Mouse (Mus musculus): ENCODE results near the gene Zfp658. TPM values are rescaled to one million over a fixed set of nuclear protein-coding genes. Genes with fewer than 3 reads are reported as not detected.

Gene Zfp658
- polyA plus RNA-seq, 3 experiments from 2014 or later, result 2.8 to 4.3 (median 3.3) TPM

GRCm38 (mm10) chr7:43584790-43585189 lies 22.7 kb downstream of the Zfp658 start:
- no peak for ATAC-seq

GRCm38 (mm10) chr7:43601884-43602283 lies 39.8 kb downstream of the Zfp658 start:
- ATAC-seq, result no peak

- peak; percentile 48 for ATAC-seq
These were observed 45.1 kb downstream of the Zfp658 start, which contains the start of gene Zfp819 for GRCm38 (mm10) chr7:43606896-43607742. Gene Zfp819 (plus strand): TSS chr7:43607169.

GRCm38 (mm10) chr7:43607743-43608287 lies 45.8 kb downstream of the Zfp658 start:
- no peak for ATAC-seq

- no peak for ATAC-seq
These were observed 46.3 kb downstream of the Zfp658 start for GRCm38 (mm10) chr7:43608316-43608824.

- no peak for ATAC-seq
These were observed 51.9 kb downstream of the Zfp658 start for GRCm38 (mm10) chr7:43613816-43614551.

GRCm38 (mm10) chr7:43622927-43623326 lies 60.9 kb downstream of the Zfp658 start:
- no peak for ATAC-seq

GRCm38 (mm10) chr7:43623819-43624218 lies 61.8 kb downstream of the Zfp658 start:
- no peak for ATAC-seq

Other genes starting within 250 kb of the Zfp658 start
- gene Zfp715, start 249.0 kb upstream of the Zfp658 start, polyA plus RNA-seq (2017; shearing (Covaris generic)), result 10 to 100 TPM; 14.9 to 19.1 (median 18.7) TPM
- gene Siglecf, start 210.9 kb upstream of the Zfp658 start, polyA plus RNA-seq (2017; shearing (Covaris generic)), result not detected
- 1 to 10 TPM in 2 of 3 experiments, not detected in 1; 1.5 to 2.0 TPM for gene Siglecg, start 154.1 kb upstream of the Zfp658 start, polyA plus RNA-seq (2017; shearing (Covaris generic))
- not detected for gene Lim2, start 134.6 kb upstream of the Zfp658 start, polyA plus RNA-seq (2017; shearing (Covaris generic))
- 1,000 to 10,000 TPM in 1 of 3 experiments, 100 to 1,000 TPM in 2; 132 to 2,523 (median 190) TPM for gene Nkg7, start 125.2 kb upstream of the Zfp658 start, polyA plus RNA-seq (2017; shearing (Covaris generic))
- gene Cldnd2, start 121.5 kb upstream of the Zfp658 start, polyA plus RNA-seq (2017; shearing (Covaris generic)), result under 1 TPM in 1 of 3 experiments, not detected in 2; 0.80 TPM
- 100 to 1,000 TPM; 173 to 290 (median 214) TPM for gene Etfb, start 118.2 kb upstream of the Zfp658 start, polyA plus RNA-seq (2017; shearing (Covaris generic))
- not detected for gene Gm45233, start 118.1 kb upstream of the Zfp658 start, polyA plus RNA-seq (2017; shearing (Covaris generic))
- 1 to 10 TPM; 2.4 to 6.8 (median 2.9) TPM for gene Vsig10l, start 99.1 kb upstream of the Zfp658 start, polyA plus RNA-seq (2017; shearing (Covaris generic))
- gene Iglon5, start 72.2 kb upstream of the Zfp658 start, polyA plus RNA-seq (2017; shearing (Covaris generic)), result under 1 TPM in 2 of 3 experiments, not detected in 1; 0.15 to 0.36 TPM
- not detected for gene 4931406B18Rik, start 56.3 kb upstream of the Zfp658 start, polyA plus RNA-seq (2017; shearing (Covaris generic))
- under 1 TPM in 1 of 3 experiments, not detected in 2; 0.39 TPM for gene Cd33, start 17.8 kb upstream of the Zfp658 start, polyA plus RNA-seq (2017; shearing (Covaris generic))
- 10 to 100 TPM; 10.7 to 11.7 (median 11.7) TPM for gene Zfp719, start 17.4 kb downstream of the Zfp658 start, polyA plus RNA-seq (2017; shearing (Covaris generic))
- not detected for gene Zfp819, start 44.9 kb downstream of the Zfp658 start, polyA plus RNA-seq (2017; shearing (Covaris generic))
- gene Ceacam18, start 72.5 kb downstream of the Zfp658 start, polyA plus RNA-seq (2017; shearing (Covaris generic)), result not detected
- gene Siglece, start 97.9 kb downstream of the Zfp658 start, polyA plus RNA-seq (2017; shearing (Covaris generic)), result under 1 TPM; 0.45 to 0.78 (median 0.51) TPM
- 1 to 10 TPM; 1.1 to 2.0 (median 1.3) TPM for gene Ctu1, start 109.8 kb downstream of the Zfp658 start, polyA plus RNA-seq (2017; shearing (Covaris generic))
- gene Klk14, start 128.2 kb downstream of the Zfp658 start, polyA plus RNA-seq (2017; shearing (Covaris generic)), result not detected
- gene Klk13, start 150.3 kb downstream of the Zfp658 start, polyA plus RNA-seq (2017; shearing (Covaris generic)), result under 1 TPM in 1 of 3 experiments, not detected in 2; 0.38 TPM
- gene Klk12, start 206.6 kb downstream of the Zfp658 start, polyA plus RNA-seq (2017; shearing (Covaris generic)), result not detected
- gene Klk11, start 212.3 kb downstream of the Zfp658 start, polyA plus RNA-seq (2017; shearing (Covaris generic)), result under 1 TPM in 1 of 3 experiments, not detected in 2; 0.46 TPM
- under 1 TPM in 1 of 3 experiments, not detected in 2; 0.73 TPM for gene Klk10, start 218.8 kb downstream of the Zfp658 start, polyA plus RNA-seq (2017; shearing (Covaris generic))
- gene Klk9, start 229.6 kb downstream of the Zfp658 start, polyA plus RNA-seq (2017; shearing (Covaris generic)), result not detected
- gene Klk8, start 235.3 kb downstream of the Zfp658 start, polyA plus RNA-seq (2017; shearing (Covaris generic)), result 100 to 1,000 TPM; 127 to 173 (median 148) TPM
- under 1 TPM in 1 of 3 experiments, not detected in 2; 0.17 TPM for gene Klk7, start 249.0 kb downstream of the Zfp658 start, polyA plus RNA-seq (2017; shearing (Covaris generic))